21 mouse cellular contexts compared by ENCODE assay signal in the genomic region with DNA sequence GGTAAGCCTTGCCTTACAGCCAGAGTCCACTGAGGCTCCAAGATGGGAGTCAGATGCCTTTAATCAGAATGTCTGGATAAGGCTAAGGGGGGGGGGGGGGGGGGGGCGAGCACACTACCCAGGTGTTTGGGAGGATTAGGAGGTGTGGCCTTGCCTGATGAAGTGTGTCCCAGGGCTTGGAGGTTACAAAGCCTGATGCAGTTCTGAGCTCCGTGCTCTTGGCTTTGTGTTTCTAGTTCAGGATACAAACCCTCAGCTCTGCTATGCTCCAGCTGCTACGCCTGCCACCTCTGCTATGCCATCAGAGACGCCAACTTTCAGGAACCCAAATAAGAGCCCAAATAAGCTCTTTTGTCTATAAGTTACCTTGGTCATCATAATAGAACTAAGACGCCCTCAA.
"Had no signal": no experiment of that assay in that cellular context is flagged by ENCODE, and none has a peak within 500 bp of the region (broad histone marks: within the 10 kb centered on the region; RNA-seq: fewer than 3 reads in every experiment).

No protein-coding gene starts in this region.

- H3K9ac ChIP-seq: forebrain, postnatal 0 days; heart, embryonic 13.5 days; heart, embryonic 15.5 days; hindbrain, embryonic 15.5 days; limb, embryonic 13.5 days; limb, embryonic 15.5 days; liver, embryonic 12.5 days; liver, embryonic 14.5 days had no signal

- H3K4me2 ChIP-seq: heart, embryonic 11.5 days; heart, embryonic 13.5 days; heart, embryonic 15.5 days; hindbrain, embryonic 15.5 days; limb, embryonic 13.5 days; limb, embryonic 15.5 days; liver, embryonic 12.5 days had no signal

- H3K9me3 ChIP-seq: heart, embryonic 13.5 days; heart, embryonic 15.5 days; hindbrain, embryonic 15.5 days; limb, embryonic 13.5 days; limb, embryonic 15.5 days; liver, embryonic 12.5 days had no signal

- DNase-seq: forebrain, postnatal 0 days; gastrocnemius, postnatal 14 days; gastrocnemius, postnatal 36 days; heart, adult 11 months; heart, adult 2 months; heart, postnatal 14 days; heart, postnatal 36 days; kidney, adult 9 months; layer of hippocampus, adult 9-11 months; layer of hippocampus, postnatal 36 days; left cerebral cortex, postnatal 4 days had no signal

- ATAC-seq: forebrain, postnatal 0 days; hindbrain, postnatal 0 days; intestine, embryonic 16.5 days; liver, embryonic 12.5 days had no signal

- H3K36me3 ChIP-seq: hindbrain, embryonic 15.5 days had no signal

- H3K27me3 ChIP-seq: heart, embryonic 13.5 days; heart, embryonic 15.5 days; hindbrain, embryonic 15.5 days; limb, embryonic 13.5 days; limb, embryonic 15.5 days; liver, embryonic 12.5 days had no signal

- H3K4me3 ChIP-seq: heart, adult 2 months; heart, embryonic 13.5 days; heart, embryonic 15.5 days; hindbrain, embryonic 15.5 days; limb, embryonic 13.5 days; limb, embryonic 15.5 days; liver, embryonic 12.5 days had no signal

- H3K27ac ChIP-seq: heart, adult 2 months; heart, embryonic 13.5 days; heart, embryonic 15.5 days; hindbrain, embryonic 15.5 days; hindbrain, postnatal 0 days; limb, embryonic 13.5 days; limb, embryonic 15.5 days; liver, embryonic 12.5 days; liver, embryonic 14.5 days had no signal

- H3K4me1 ChIP-seq: heart, embryonic 13.5 days; heart, embryonic 15.5 days; hindbrain, embryonic 15.5 days; limb, embryonic 15.5 days; liver, embryonic 12.5 days had no signal
